Mouse (Mus musculus) bone marrow, adult 2 months (tissue): ENCODE results near the gene Tenm3.

Experiments used
- CTCF ChIP-seq: fragments of 200-500 bp; IDR thresholded peaks from 2 replicates; pipeline ENCODE4 v1.5.1; 2011; ENCODE audit warnings: low read length, control low read depth; ENCODE audit not compliant: control insufficient read depth, insufficient read depth
- POLR2A ChIP-seq: fragments of 200-500 bp; IDR thresholded peaks from 2 replicates; pipeline ENCODE4 v1.6.1; 2011; ENCODE audit warnings: low read depth, mild to moderate bottlenecking, control low read depth, low read length, borderline replicate concordance; ENCODE audit not compliant: control insufficient read depth

DNA sequence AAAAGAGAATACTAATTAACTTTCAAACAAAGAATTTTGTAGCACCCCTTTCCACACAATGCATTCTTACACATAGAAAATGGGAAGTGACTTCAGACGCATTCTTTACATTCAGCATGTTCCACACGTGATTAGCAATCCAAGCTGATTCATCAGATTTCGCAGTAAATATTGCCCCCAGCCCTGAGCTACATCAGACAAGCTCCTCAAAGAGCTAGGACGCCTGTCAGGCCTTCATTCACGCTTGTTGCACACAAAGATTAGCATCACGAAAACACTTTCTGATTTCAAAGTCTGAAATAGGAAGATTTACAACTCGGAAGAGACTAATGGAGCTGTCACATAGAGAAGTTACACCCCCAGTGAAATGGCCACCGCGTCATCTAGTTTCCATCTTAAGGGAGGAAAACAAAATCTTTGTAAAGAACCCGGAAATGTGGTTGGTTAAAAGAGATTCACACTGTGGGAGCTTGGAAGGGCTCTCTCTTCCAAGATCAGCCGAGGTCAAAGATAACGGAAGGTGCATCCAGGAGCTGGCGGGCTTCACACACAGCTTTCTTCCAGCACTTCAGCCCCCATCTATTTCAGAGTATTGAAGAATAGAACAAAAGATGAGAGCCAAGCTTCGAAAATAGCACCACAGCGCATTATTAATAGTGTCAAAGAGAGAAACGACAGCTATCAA lies 406.1 kb downstream of the Tenm3 start:
- no peak for TF ChIP-seq CTCF
- no peak for TF ChIP-seq POLR2A
